Mouse (Mus musculus): Measurements from ENCODE around the gene Ghrl.

DNA sequence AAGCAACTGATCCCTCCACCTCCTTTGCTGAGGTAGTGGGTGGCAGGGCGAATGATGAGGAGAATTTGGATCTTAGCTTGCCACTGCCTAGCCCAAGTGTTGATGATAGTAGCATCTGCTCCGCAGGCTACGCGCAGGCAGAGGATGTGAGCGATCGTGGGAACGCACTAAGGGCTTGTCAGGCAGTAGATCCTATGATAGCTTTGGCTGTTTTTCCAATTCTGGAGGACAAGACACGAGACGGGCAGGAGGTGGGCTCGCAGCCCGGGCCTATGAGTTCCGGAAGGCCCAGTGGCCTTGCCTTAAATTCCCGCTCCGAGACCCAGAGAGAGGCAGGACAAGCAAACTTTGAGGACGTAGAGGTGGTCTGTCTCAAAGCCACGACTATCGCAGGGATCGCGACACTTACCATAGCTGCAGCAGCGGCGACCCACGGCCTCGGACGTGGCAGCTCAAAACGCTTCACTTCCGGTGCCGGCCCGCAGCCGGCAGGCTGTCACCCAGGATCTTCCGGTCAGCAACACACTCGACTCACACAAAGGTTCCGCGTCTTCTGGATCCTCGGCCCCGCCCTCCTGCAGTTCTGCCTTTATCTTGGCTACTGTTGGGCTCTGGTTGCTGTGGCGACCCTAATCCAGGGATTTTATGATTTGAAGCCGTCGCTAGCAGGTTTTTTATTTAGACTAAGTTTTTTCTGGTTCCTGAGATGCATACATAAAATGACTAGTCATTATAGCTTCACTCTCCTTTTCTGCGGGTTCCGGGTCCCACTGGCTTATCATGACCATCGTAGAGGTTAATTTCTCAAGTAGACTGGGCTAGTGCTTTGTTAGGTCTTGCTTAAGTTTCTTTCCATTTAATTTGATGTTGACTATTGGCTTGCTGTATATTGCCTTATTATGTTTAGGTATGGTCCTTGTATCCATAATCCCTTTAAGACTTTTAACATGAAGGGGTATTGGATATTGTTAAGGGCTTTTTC is 20.8 kb upstream of the Ghrl start, which contains the start of gene Sec13:
- TF ChIP-seq CTCF (conservative IDR thresholded peaks at IDR 0.05; ENCODE audit: low read length): no peak
- no peak for TF ChIP-seq NANOG (IDR thresholded peaks at IDR 0.05; ENCODE audit: borderline replicate concordance, low read length)
